15 mouse cellular contexts compared by ENCODE assay signal in the genomic region with DNA sequence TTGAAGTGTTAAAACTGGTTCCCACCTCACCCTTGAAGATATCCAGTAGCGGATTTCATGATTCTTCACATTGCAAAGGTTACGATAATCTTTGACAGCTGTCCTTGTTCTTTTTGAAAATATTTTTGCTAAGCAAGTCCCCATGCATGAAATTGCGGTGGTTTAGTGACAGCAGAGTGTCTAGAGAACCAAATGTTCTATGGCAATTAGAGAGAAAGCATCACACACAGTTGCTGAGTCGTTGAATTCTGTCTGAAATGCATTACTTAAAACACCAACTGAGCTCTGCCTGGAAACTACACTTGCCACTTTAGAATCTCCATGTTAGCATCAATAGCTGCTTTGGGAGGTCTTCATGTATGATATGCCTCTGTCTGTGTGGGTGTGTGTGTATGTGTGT.
"Had no signal": no experiment of that assay in that cellular context is flagged by ENCODE, and none has a peak within 500 bp of the region (broad histone marks: within the 10 kb centered on the region; RNA-seq: fewer than 3 reads in every experiment).

No protein-coding gene starts in this region.

- H3K27ac ChIP-seq: liver, embryonic 13.5 days; neural tube, embryonic 13.5 days had no signal

- H3K9ac ChIP-seq: liver, embryonic 13.5 days; neural tube, embryonic 13.5 days had no signal

- H3K9me3 ChIP-seq: liver, embryonic 13.5 days; neural tube, embryonic 13.5 days had no signal

- H3K36me3 ChIP-seq: liver, embryonic 13.5 days; neural tube, embryonic 13.5 days had no signal

- H3K4me3 ChIP-seq: liver, embryonic 13.5 days; myocyte; neural tube, embryonic 13.5 days had no signal

- DNase-seq: kidney, adult 18-20 months; kidney, adult 9 months; kidney, postnatal 14 days; kidney, postnatal 4 days; liver, embryonic 13.5 days; lung, adult 2 months; lung, postnatal 14 days; lung, postnatal 4 days; midbrain, embryonic 14.5 days; thymus, adult 2 months; thymus, postnatal 14 days; thymus, postnatal 4 days had no signal

- H3K4me2 ChIP-seq: liver, embryonic 13.5 days; midbrain, embryonic 11.5 days; neural tube, embryonic 13.5 days had no signal

- H3K4me1 ChIP-seq: liver, embryonic 13.5 days; neural tube, embryonic 13.5 days had no signal

- H3K27me3 ChIP-seq: liver, embryonic 13.5 days; neural tube, embryonic 13.5 days had no signal
